Mouse (Mus musculus) E14TG2a.4 (cell line): ENCODE data around the gene Cdh1.

ENCODE experiments used
- CTCF ChIP-seq: conservative IDR thresholded peaks from 2 replicates; pipeline ENCODE4 v1.5.1; 2014; ENCODE audit warnings: low read length
- NANOG ChIP-seq: IDR thresholded peaks from 2 replicates; pipeline ENCODE4 v1.6.1; 2014; ENCODE audit warnings: borderline replicate concordance, low read length, mixed read lengths
- POU5F1 ChIP-seq: IDR thresholded peaks from 2 replicates; pipeline ENCODE4 v1.6.1; 2014; ENCODE audit warnings: low read length, borderline replicate concordance

DNA sequence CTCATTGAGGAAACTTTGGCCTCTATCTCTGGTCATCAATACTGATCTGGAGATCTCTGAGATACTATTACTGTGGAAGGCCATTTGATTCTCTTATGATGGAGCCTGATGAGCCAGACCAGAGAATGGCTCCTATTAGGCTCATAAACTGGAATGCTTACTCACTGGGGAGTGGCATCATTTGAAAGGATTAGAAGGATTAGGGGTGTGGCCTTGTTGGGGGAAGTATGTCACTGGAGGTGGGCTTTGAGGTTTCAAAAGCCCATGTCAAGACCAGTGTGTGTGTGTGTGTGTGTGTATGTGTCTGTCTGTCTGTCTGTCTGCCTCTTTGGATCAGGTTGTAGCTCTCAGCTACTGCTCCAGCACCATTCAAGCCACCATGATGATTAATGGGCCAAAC, 20.8 kb downstream of the Cdh1 start:
- TF ChIP-seq CTCF (no peak), NANOG (no peak), POU5F1 (no peak)
